Mouse (Mus musculus) thymus, adult 2 months (tissue): ENCODE results near the gene Emp2.

Experiments used
- CTCF ChIP-seq: fragments of 200-500 bp; IDR thresholded peaks from 2 replicates; pipeline ENCODE4 v1.5.1; 2012; ENCODE audit warnings: mild to moderate bottlenecking, control low read depth, low read length, moderate library complexity, borderline replicate concordance; ENCODE audit not compliant: control insufficient read depth, poor library complexity, insufficient read depth; ENCODE audit errors: extremely low read depth
- POLR2A ChIP-seq: fragments of 200-500 bp; IDR thresholded peaks from 2 replicates; pipeline ENCODE4 v1.6.1; 2012; ENCODE audit warnings: mild to moderate bottlenecking, low read length, control low read depth, moderate library complexity; ENCODE audit not compliant: control insufficient read depth, poor library complexity, insufficient read depth; ENCODE audit errors: extremely low read depth

DNA sequence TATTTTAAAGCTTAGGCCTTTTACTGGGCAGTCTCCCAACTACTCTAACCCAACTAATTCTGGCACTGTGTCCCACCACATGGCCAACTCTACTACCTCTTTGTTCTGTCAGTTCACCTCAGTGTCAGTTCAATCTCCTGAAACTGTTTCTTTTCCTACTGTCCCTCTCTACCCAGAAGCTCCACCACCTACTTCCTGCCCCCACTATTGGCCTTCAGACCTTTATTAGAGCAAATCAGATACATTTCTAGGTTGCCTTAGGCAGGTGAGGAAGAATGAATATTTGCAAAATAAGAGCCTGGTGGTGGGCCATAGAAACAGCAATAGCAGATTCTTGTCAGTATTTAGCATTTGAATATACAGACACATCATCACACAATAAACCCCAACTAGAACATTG, 77.2 kb downstream of the Emp2 start:
- TF ChIP-seq CTCF = no peak
- TF ChIP-seq POLR2A = no peak
